Mouse (Mus musculus) T-helper 17 cell (primary cell): ENCODE measurements at regions not wholly inside any gene's neighbourhood (a gene's known extent, or its start where the extent isn't known, plus 50 kb on each side); places are given as distances from the start of the nearest gene placed in this dataset.
"Not testable (repeated sequence)": the region's sequence is repeated elsewhere in the genome, so short reads cannot be mapped to it uniquely, and the experiment has no call there.

Experiments used
- in situ Hi-C, 2 experiments: fragments of 300-600 bp; cut with MboI, MseI; formaldehyde crosslinking; loops; 1 replicate in 1 of 2; 2 replicates in 1 of 2; pipeline ENCODE4 v1.15.1; 2025; ENCODE audit warnings: high pct_unique_total_duplicates in 2 of 2

- in situ Hi-C loops = no loop called here
These were observed 201.6 kb upstream of the 4930452B06Rik start for GRCm38 (mm10) chr14:8867641-8868040.

- in situ Hi-C loops = no loop called here
These were observed 185.5 kb upstream of the 4930452B06Rik start for GRCm38 (mm10) chr14:8851572-8851971.

- in situ Hi-C loops = no loop called here
These were observed 184.2 kb upstream of the 4930452B06Rik start for GRCm38 (mm10) chr14:8850208-8850607.

GRCm38 (mm10) chr14:8833516-8833915, 167.5 kb upstream of the 4930452B06Rik start:
- in situ Hi-C loops = no loop called here

- in situ Hi-C loops = not testable (repeated sequence)
These were observed 134.2 kb upstream of the 4930452B06Rik start for GRCm38 (mm10) chr14:8800217-8800616.

- in situ Hi-C loops = loop anchor here in 1 of 2 experiments (5.0 kb wide), 1 partner anchor 72 kb away; no protein-coding TSS in a partner anchor
These were observed 123.3 kb upstream of the 4930452B06Rik start for GRCm38 (mm10) chr14:8789348-8789747.

- in situ Hi-C loops = no loop called here
These were observed 94.5 kb upstream of the 4930452B06Rik start for GRCm38 (mm10) chr14:8760541-8760940.

GRCm38 (mm10) chr14:8736831-8737230, 70.8 kb upstream of the 4930452B06Rik start:
- in situ Hi-C loops = no loop called here

GRCm38 (mm10) chr14:8733261-8733660, 67.2 kb upstream of the 4930452B06Rik start:
- in situ Hi-C loops = no loop called here

- in situ Hi-C loops = no loop called here
These were observed 61.3 kb upstream of the 4930452B06Rik start for GRCm38 (mm10) chr14:8727364-8727763.
